Mouse (Mus musculus) hindbrain, embryonic 15.5 days (tissue): ENCODE measurements at regions not wholly inside any gene's neighbourhood (a gene's known extent, or its start where the extent isn't known, plus 50 kb on each side); places are given as distances from the start of the nearest gene placed in this dataset.

ENCODE experiments used
- ATAC-seq: fragments of 200-750 bp; cut with Nextera tagmentation; 2 replicates; pipeline ENCODE4 v1.8.0; 2017; ENCODE audit warnings: low read depth, moderate number of reproducible peaks, moderate TSS enrichment; ENCODE audit not compliant: low FRiP score
- H3K27ac ChIP-seq: fragments of 300-500 bp; sonication (generic); replicated peaks from 2 replicates; pipeline ENCODE4 v1.5.1; 2015; ENCODE audit warnings: mild to moderate bottlenecking, inconsistent platforms
- H3K27me3 ChIP-seq: fragments of 300-500 bp; sonication (generic); 2 replicates; pipeline ENCODE4 v1.6.1; 2015; ENCODE audit warnings: control low read depth, inconsistent platforms
- H3K36me3 ChIP-seq: fragments of 300-500 bp; sonication (generic); 2 replicates; pipeline ENCODE4 v1.6.1; 2015; ENCODE audit warnings: control low read depth, inconsistent platforms
- H3K4me1 ChIP-seq: fragments of 300-500 bp; sonication (generic); replicated peaks from 2 replicates; pipeline ENCODE4 v1.6.1; 2015; ENCODE audit warnings: control low read depth, inconsistent platforms
- H3K4me2 ChIP-seq: fragments of 300-500 bp; sonication (generic); 2 replicates; pipeline ENCODE4 v1.6.1; 2015; ENCODE audit warnings: moderate library complexity, mild to moderate bottlenecking, inconsistent platforms
- H3K4me3 ChIP-seq: fragments of 300-500 bp; sonication (generic); 2 replicates; pipeline ENCODE4 v1.5.1; 2015; ENCODE audit warnings: mild to moderate bottlenecking, inconsistent platforms
- H3K9ac ChIP-seq: fragments of 300-500 bp; sonication (generic); 2 replicates; pipeline ENCODE4 v1.6.1; 2015; ENCODE audit warnings: inconsistent platforms
- H3K9me3 ChIP-seq: fragments of 300-500 bp; sonication (generic); 2 replicates; pipeline ENCODE4 v1.6.1; 2016; ENCODE audit warnings: control low read depth, inconsistent platforms
- WGBS: fragments of 180-500 bp; shearing (Covaris S2); methylation state at CpG from one replicate; pipeline ENCODE4 v1.1.7; 2015; 5-methylcytosine and 5-hydroxymethylcytosine counted together

DNA sequence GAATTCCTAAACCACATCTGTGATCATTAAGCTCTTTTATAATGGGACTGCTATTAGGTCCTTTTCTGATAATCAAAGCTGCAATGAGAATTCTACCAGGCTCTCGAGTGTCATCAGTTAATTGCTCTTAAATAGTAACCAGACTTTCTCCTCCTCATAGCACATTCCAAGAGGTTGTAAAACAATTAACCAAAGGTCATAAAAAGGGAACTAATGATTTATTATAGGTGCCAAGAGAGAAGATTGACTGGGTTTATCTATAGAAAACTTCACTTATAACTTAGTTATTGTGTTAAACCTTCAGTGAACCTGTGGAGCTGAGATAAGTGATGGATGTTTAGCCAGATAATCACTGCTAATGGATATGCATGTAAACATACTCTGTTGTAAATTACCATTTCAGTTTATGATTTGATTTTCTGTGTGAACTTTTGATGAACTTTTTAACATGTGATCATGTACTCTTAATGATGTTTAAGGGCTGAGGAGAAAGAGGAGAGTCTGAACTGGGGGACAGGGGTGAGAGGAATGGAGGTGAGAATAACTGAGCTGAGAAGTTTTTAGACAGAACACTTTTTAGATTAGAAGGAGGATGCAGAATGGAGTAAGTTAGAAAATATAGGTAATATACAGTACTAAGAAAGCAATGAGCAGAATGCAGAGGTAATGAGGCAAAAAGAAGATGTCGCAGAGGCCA is 228.4 kb upstream of the Cox7c start:
- no peaks in the 10 kb centered on the region for H3K9me3 ChIP-seq
- H3K36me3 ChIP-seq: no peaks in the 10 kb centered on the region
- H3K27me3 ChIP-seq: no peaks in the 10 kb centered on the region
- WGBS: 75% methylated on average over 2 of the region's 2 CpGs
- no peak for ATAC-seq
- no peak overlapping the region for H3K9ac ChIP-seq
- H3K4me2 ChIP-seq: no peak overlapping the region
- H3K27ac ChIP-seq: no peak overlapping the region
- H3K4me1 ChIP-seq: no peaks in the 10 kb centered on the region
- H3K4me3 ChIP-seq: no peak overlapping the region

DNA sequence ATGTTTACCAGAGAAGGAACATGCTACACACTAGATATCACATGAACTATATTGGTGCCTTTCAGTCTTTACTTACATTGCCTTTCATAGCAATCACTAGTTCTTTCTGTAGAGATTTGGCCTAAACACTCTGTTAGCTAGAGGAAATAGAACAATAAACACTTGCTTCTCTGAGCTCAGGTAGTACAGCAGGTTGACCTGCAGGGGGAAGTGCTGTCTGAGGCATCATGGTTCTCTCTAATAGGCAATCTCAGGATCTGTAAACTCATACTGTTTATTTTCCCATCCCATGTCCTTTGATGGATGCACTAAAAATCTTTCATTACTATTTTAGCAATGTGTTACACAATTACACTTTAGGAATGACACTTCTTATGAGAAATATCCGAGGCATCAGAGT is 191.3 kb upstream of the Cox7c start:
- no peaks in the 10 kb centered on the region for H3K4me1 ChIP-seq
- 87% methylated on average over 1 of the region's 1 CpGs for WGBS
- no peak for ATAC-seq

DNA sequence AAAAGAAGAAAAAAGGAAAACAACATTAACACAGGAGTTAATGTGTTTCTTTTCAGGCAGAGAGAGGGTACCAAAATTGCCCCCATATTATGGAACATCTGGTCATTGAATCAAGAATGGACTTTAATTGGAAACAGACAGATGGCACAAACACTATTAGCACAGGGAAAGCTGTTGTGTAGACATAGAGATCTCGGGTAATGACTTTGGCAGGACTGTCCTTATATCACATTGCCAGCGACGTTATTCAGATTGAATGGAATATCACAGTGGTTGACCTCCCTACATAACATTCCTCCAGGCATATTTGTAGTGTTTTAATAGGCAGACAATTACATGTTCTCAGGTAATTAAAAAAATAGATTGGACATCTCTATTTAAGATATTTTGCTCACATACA is 158.9 kb upstream of the Cox7c start:
- Histone ChIP-seq H3K4me3 (no peak overlapping the region), H3K4me2 (no peak overlapping the region), H3K9me3 (no peaks in the 10 kb centered on the region), H3K36me3 (no peaks in the 10 kb centered on the region), H3K9ac (no peak overlapping the region), H3K27me3 (no peaks in the 10 kb centered on the region), H3K4me1 (no peaks in the 10 kb centered on the region), H3K27ac (no peak overlapping the region)
- 48% methylated on average over 3 of the region's 3 CpGs for WGBS
- peak; percentile 79 for ATAC-seq

More for the DNA sequence above, 191.3 kb upstream of the Cox7c start:
- Histone ChIP-seq H3K9ac (no peak overlapping the region), H3K9me3 (no peaks in the 10 kb centered on the region), H3K4me3 (no peak overlapping the region), H3K27me3 (no peaks in the 10 kb centered on the region), H3K4me2 (no peak overlapping the region), H3K27ac (no peak overlapping the region), H3K36me3 (no peaks in the 10 kb centered on the region)

DNA sequence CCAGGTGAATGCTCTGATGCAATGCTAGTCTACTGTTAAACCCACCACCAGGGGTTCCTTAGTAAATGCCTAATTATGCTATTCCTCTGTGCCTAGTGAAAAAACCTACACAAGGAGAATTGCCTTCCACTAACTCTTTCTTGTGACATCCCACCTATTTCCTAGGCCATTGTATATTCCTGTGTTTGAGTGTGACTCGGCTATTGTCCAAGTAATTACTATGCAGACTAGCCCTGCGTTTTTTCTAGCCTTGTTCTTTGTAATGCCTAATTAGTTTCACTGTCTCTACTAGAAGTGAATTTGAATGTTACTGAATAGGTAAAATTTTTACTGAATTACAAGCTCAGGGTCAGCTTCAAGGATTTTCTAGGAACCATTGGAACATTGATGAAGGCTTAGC is 133.8 kb upstream of the Cox7c start:
- no peak overlapping the region for H3K4me3 ChIP-seq
- no peaks in the 10 kb centered on the region for H3K9me3 ChIP-seq
- H3K27me3 ChIP-seq: no peaks in the 10 kb centered on the region
- H3K9ac ChIP-seq: no peak overlapping the region
- ATAC-seq: no peak
- no peaks in the 10 kb centered on the region for H3K4me1 ChIP-seq
- H3K36me3 ChIP-seq: no peaks in the 10 kb centered on the region
- H3K27ac ChIP-seq: no peak overlapping the region
- WGBS: 42% methylated on average over 2 of the region's 2 CpGs
- H3K4me2 ChIP-seq: no peak overlapping the region

DNA sequence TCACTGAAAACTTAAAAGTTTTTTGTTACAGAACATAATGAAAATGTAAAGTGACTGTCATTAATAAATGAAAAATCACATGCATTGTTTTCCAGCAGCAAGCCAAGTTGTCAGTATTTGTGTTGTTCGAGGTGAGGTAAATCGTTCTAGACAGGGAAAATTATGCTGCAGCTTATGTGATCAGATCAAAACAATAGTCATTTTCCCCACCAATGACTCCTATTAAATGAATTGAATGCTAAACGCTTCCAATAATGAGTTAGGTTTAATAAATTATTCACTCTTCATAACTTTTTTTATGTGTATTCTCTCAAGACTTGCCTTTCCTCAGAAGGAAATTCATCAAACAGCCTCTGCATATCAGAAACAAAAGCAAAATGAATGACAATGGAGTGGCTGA is 100.6 kb upstream of the Cox7c start:
- Histone ChIP-seq H3K36me3 (no peaks in the 10 kb centered on the region), H3K4me3 (no peak overlapping the region), H3K9ac (no peak overlapping the region), H3K4me1 (no peaks in the 10 kb centered on the region), H3K9me3 (no peaks in the 10 kb centered on the region), H3K4me2 (no peak overlapping the region), H3K27me3 (no peaks in the 10 kb centered on the region), H3K27ac (no peak overlapping the region)
- WGBS: 71% methylated on average over 3 of the region's 3 CpGs
- no peak for ATAC-seq

DNA sequence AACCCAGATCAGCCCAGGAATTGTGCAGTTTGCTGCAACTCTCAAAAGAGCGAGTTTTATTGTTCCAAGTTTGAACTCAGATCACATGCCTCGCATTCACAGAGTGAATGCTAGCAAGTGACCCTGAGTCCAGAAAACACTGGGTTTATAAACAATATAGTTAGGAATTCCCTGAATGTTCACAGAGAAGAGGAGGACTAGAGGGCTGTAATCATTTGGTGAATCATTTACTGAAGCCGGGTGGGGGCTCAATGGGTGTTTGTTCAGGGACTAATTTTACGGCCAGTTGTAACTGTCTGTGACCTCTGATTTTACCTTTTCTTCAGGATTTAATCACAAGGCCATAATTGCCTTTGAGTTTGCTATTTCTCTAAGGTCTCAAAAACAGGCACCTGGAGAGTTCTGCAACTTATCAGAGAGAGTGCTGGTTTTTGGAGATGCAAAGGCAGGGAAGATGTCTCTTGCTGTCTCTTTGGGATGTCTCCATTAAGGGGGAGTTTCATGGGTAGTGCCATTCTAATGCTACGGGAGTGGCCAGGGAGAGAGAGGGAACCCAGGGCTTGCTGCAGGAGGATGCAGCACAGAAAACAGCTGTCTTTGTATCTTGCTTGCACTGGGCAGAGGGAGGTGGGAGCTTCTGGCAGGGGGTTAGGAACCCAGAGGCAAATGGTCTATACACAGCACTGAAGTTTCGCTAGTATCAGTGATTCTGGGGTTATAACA is 64.8 kb upstream of the Cox7c start:
- H3K4me2 ChIP-seq: no peak overlapping the region
- 58% methylated on average over 6 of the region's 6 CpGs for WGBS
- no peaks in the 10 kb centered on the region for H3K27me3 ChIP-seq
- no peaks in the 10 kb centered on the region for H3K4me1 ChIP-seq
- H3K36me3 ChIP-seq: no peaks in the 10 kb centered on the region
- H3K4me3 ChIP-seq: no peak overlapping the region
- H3K9me3 ChIP-seq: no peaks in the 10 kb centered on the region
- no peak overlapping the region for H3K27ac ChIP-seq
- H3K9ac ChIP-seq: no peak overlapping the region
- no peak for ATAC-seq

DNA sequence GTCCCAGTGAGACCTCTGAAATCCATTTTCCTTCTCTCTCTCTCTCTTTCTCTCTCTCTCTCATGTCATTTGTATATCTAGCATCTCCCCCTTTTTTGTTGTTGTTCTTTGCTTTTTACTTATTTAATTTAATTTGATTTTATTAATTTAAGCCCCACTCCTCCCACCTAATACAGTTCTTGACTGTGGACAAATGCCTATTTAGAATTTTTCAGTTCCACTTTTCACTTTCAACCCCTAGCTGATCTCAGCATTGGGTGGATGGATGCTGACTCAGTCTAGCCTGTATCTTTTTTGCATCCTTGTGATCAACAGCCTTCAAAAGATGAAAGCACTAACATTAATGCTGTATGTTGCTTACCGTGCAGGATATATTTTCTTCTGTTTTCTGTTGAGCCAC is 55.5 kb upstream of the Cox7c start:
- WGBS: 86% methylated on average over 1 of the region's 1 CpGs
- H3K36me3 ChIP-seq: no peaks in the 10 kb centered on the region
- no peak overlapping the region for H3K4me2 ChIP-seq
- ATAC-seq: no peak
- H3K4me1 ChIP-seq: no peaks in the 10 kb centered on the region
- no peak overlapping the region for H3K27ac ChIP-seq
- no peak overlapping the region for H3K4me3 ChIP-seq
- H3K9ac ChIP-seq: no peak overlapping the region
- no peaks in the 10 kb centered on the region for H3K9me3 ChIP-seq
- H3K27me3 ChIP-seq: no peaks in the 10 kb centered on the region

DNA sequence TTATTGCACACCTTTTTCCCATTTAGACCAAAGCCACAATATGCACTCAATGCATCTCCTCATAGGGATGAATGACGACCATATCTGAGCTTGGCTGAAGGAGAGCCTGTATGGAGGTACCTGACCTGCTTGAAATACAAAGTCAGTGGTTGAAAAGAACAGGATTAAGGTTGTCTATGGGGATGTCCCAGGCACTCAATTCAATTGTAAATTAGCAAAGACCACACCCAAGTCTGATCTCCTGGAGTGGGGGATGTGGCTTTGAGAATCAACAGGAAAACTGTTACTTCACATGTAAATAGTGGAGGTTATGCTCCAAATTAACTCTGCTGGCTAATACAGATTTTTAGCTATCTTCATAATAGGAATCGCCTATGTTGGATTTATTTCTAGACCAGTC is 51.1 kb upstream of the Cox7c start:
- Histone ChIP-seq H3K9ac (no peak overlapping the region), H3K27ac (no peak overlapping the region), H3K4me2 (no peak overlapping the region), H3K9me3 (no peaks in the 10 kb centered on the region), H3K4me1 (no peaks in the 10 kb centered on the region), H3K27me3 (no peaks in the 10 kb centered on the region), H3K36me3 (no peaks in the 10 kb centered on the region), H3K4me3 (no peak overlapping the region)
- WGBS: 35% methylated on average over 2 of the region's 2 CpGs
- no peak for ATAC-seq

DNA sequence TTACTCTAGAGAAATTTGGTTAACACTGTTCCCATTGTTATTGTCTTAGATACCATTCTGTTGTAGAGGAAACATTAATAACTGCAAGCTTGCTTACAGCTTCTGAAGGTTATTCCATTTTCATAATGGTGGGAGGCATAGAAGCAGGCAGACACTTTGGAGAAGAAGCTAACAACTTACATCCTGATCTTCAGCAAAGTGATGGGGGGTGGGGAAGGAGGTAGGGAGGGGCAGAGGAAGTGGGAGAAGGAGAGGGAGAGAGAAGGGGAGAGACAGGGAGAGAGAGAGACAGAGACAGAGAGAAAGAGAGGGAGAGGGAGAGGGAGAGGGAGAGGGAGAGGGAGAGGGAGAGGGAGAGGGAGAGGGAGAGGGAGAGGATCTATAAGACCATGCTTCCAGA is 50.6 kb upstream of the Cox7c start:
- no peak for ATAC-seq
- Histone ChIP-seq H3K36me3 (no peaks in the 10 kb centered on the region), H3K27ac (no peak overlapping the region), H3K9me3 (no peaks in the 10 kb centered on the region), H3K4me3 (no peak overlapping the region), H3K9ac (no peak overlapping the region), H3K27me3 (no peaks in the 10 kb centered on the region), H3K4me1 (no peaks in the 10 kb centered on the region), H3K4me2 (no peak overlapping the region)
